Mouse (Mus musculus) stomach, postnatal 0 days (tissue): Measurements from ENCODE around the gene C2cd5.

Experiments used
- CTCF ChIP-seq: IDR thresholded peaks from 2 replicates; pipeline ENCODE4 v1.5.1; 2016; ENCODE audit warnings: antibody characterized with exemption, low read depth, mild to moderate bottlenecking, moderate library complexity
- EP300 ChIP-seq: optimal IDR thresholded peaks from 2 replicates; pipeline ENCODE3; 2016; ENCODE audit warnings: antibody characterized with exemption

DNA sequence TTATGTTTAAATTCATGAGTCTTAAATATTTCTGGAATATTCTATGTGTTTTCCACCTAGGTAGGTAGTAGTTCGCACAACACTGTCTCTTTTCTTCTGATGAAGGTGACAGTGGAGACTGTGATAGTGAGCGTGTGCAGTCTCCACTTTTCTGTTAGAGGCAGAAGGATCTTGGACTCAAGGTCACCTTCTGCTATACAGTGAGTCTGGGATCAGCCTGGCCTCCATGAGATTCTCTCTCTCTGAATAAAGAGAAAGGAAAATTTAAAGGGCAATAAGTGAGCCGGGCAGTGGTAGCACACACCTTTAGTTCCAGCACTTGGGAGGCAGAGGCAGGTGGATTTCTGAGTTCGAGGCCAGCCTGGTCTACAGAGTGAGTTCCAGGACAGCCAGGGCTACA lies 42.9 kb upstream of the C2cd5 start:
- TF ChIP-seq CTCF (no peak), EP300 (no peak)
